Mouse (Mus musculus): Measurements from ENCODE around the gene Atxn3.

- TF ChIP-seq CTCF (IDR thresholded peaks at IDR 0.05; ENCODE audit: extremely low read depth, insufficient read depth, insufficient read length, insufficient replicate concordance) (no peak), POLR2A (IDR thresholded peaks at IDR 0.05; ENCODE audit: low read depth, low read length) (no peak)
Measured at GRCm38 (mm10) chr12:101957079-101957941, 736 bp downstream of the Atxn3 start.
